18 mouse cellular contexts compared by ENCODE assay signal in the genomic region with DNA sequence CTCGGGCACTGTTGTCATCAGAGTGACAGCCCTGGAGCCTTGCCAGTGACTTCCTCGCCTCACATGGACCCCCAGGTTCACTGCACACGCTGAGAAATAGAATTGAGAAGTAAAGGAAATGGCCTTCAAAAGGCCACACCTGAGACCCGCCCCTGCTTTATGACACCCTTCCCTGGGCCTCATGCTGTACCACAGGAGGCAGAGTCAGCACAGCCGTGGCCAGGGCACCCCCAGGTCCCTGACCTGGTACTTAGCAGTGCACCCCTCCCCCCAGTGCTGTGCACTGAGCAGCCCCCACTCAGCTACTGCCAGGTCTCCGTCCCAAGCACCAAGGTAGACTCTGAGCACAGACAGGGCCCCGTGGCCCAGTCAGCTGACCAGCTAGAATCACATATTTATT. TPM values are rescaled to one million over a fixed set of nuclear protein-coding genes. Genes with fewer than 3 reads are reported as not detected.
A peak's percentile ranks its signal among the peaks of the same experiment; 100 is the strongest.
DNase-seq lines count a peak whose midpoint lies in the region; ATAC-seq and TF ChIP-seq lines count a peak whose summit lies in the region.
"Had no signal": no experiment of that assay in that cellular context is flagged by ENCODE, and none has a peak within 500 bp of the region (broad histone marks: within the 10 kb centered on the region; RNA-seq: fewer than 3 reads in every experiment).

No protein-coding gene starts in this region.

- H3K9me3 ChIP-seq in intestine, embryonic 14.5 days (ENCODE audit: control insufficient read depth, low read length): no peaks in the 10 kb centered on the region
- H3K9me3 ChIP-seq in intestine, embryonic 15.5 days: no peaks in the 10 kb centered on the region
- H3K9me3 ChIP-seq in intestine, postnatal 0 days (ENCODE audit: control insufficient read depth): no peaks in the 10 kb centered on the region
- no peaks in the 10 kb centered on the region for H3K9me3 ChIP-seq in midbrain, embryonic 10.5 days (replicated peaks)
- H3K9me3 ChIP-seq: embryonic facial prominence, embryonic 10.5 days; embryonic facial prominence, embryonic 12.5 days; forebrain, embryonic 13.5 days; forebrain, embryonic 15.5 days had no signal

- H3K4me3 ChIP-seq in intestine, embryonic 14.5 days (ENCODE audit: low read depth, low read length): no peak overlapping the region
- H3K4me3 ChIP-seq in intestine, embryonic 15.5 days (replicated peaks): no peak overlapping the region
- H3K4me3 ChIP-seq in intestine, postnatal 0 days (ENCODE audit: low read depth, low read length): no peak overlapping the region
- H3K4me3 ChIP-seq in midbrain, embryonic 10.5 days: no peak overlapping the region
- H3K4me3 ChIP-seq: embryonic facial prominence, embryonic 10.5 days; embryonic facial prominence, embryonic 12.5 days; forebrain, embryonic 13.5 days; forebrain, embryonic 15.5 days had no signal

- DNase-seq in intestine, embryonic 14.5 days (ENCODE audit: low spot score): no peak
- DNase-seq in midbrain, embryonic 10.5 days (ENCODE audit: low spot score): no peak
- no peak for DNase-seq in heart, adult 18-20 months
- DNase-seq: adrenal gland, adult 2 months; adrenal gland, postnatal 10 days; adrenal gland, postnatal 25 days; cerebellum, adult 11 months; cerebellum, adult 18-20 months; cerebellum, adult 8-10 months; cerebellum, postnatal 10 days; cerebellum, postnatal 25 days; forebrain, postnatal 0 days had no signal

- no peak for TF ChIP-seq CTCF in intestine, postnatal 0 days (IDR thresholded peaks at IDR 0.05; ENCODE audit: low read depth)

- H3K9ac ChIP-seq in intestine, embryonic 14.5 days (ENCODE audit: low read length): no peak overlapping the region
- no peak overlapping the region for H3K9ac ChIP-seq in intestine, embryonic 15.5 days
- no peak overlapping the region for H3K9ac ChIP-seq in intestine, postnatal 0 days (ENCODE audit: low read depth, low read length)
- H3K9ac ChIP-seq: embryonic facial prominence, embryonic 12.5 days; forebrain, embryonic 13.5 days; forebrain, embryonic 15.5 days; forebrain, postnatal 0 days had no signal

- H3K27ac ChIP-seq in intestine, embryonic 14.5 days (ENCODE audit: low read depth): no peak overlapping the region
- 0 out of 2 replicates have a peak overlapping the region, but pooled peaks have one; percentile 36 for H3K27ac ChIP-seq in intestine, embryonic 15.5 days
- peak overlapping the region; percentile 54; the same call in 1 of the 2 replicates for H3K27ac ChIP-seq in intestine, postnatal 0 days (ENCODE audit: low read depth, low read length)
- H3K27ac ChIP-seq in midbrain, embryonic 10.5 days (replicated peaks): no peak overlapping the region
- H3K27ac ChIP-seq: embryonic facial prominence, embryonic 10.5 days; embryonic facial prominence, embryonic 12.5 days; forebrain, embryonic 13.5 days; forebrain, embryonic 15.5 days had no signal

- peak; percentile 69; the same call in 1 of the 2 replicates for ATAC-seq in intestine, embryonic 14.5 days (replicated peaks; ENCODE audit: low FRiP score, low TSS enrichment, low read depth)
- peak; percentile 89 for ATAC-seq in intestine, embryonic 15.5 days
- ATAC-seq in intestine, postnatal 0 days: peak; percentile 81
- ATAC-seq: forebrain, embryonic 13.5 days; forebrain, embryonic 15.5 days; forebrain, postnatal 0 days had no signal

- H3K27me3 ChIP-seq in intestine, embryonic 14.5 days (replicated peaks; ENCODE audit: control insufficient read depth, insufficient read depth, low read length): no peaks in the 10 kb centered on the region
- no peaks in the 10 kb centered on the region for H3K27me3 ChIP-seq in intestine, embryonic 15.5 days (replicated peaks)
- H3K27me3 ChIP-seq in intestine, postnatal 0 days (replicated peaks; ENCODE audit: control insufficient read depth, insufficient read depth, low read length): no peaks in the 10 kb centered on the region
- no peaks in the 10 kb centered on the region for H3K27me3 ChIP-seq in midbrain, embryonic 10.5 days (ENCODE audit: low read depth, poor library complexity, severe bottlenecking)
- H3K27me3 ChIP-seq: embryonic facial prominence, embryonic 12.5 days; forebrain, embryonic 13.5 days; forebrain, embryonic 15.5 days had no signal

- peaks cover 65% of the 10 kb centered on the region for H3K36me3 ChIP-seq in intestine, embryonic 14.5 days (ENCODE audit: control insufficient read depth, insufficient read depth, low read length)
- peaks cover 38% of the 10 kb centered on the region for H3K36me3 ChIP-seq in intestine, embryonic 15.5 days
- H3K36me3 ChIP-seq in intestine, postnatal 0 days (ENCODE audit: control insufficient read depth, insufficient read depth): peaks cover 47% of the 10 kb centered on the region
- peaks cover 65% of the 10 kb centered on the region for H3K36me3 ChIP-seq in midbrain, embryonic 10.5 days

- H3K4me1 ChIP-seq in intestine, embryonic 14.5 days (replicated peaks; ENCODE audit: control insufficient read depth, insufficient read depth, low read length): no peaks in the 10 kb centered on the region
- H3K4me1 ChIP-seq in intestine, embryonic 15.5 days (replicated peaks): peaks cover 8% of the 10 kb centered on the region; the same call in 1 of the 2 replicates
- H3K4me1 ChIP-seq in intestine, postnatal 0 days (replicated peaks; ENCODE audit: control insufficient read depth, insufficient read depth, low read length): no peaks in the 10 kb centered on the region
- H3K4me1 ChIP-seq in midbrain, embryonic 10.5 days: 0 out of 2 replicates have a peak, but pooled peaks cover 2% of the 10 kb centered on the region
- H3K4me1 ChIP-seq: embryonic facial prominence, embryonic 12.5 days; forebrain, embryonic 13.5 days had no signal

- no peak overlapping the region for H3K4me2 ChIP-seq in intestine, embryonic 14.5 days (ENCODE audit: low read length)
- no peak overlapping the region for H3K4me2 ChIP-seq in intestine, embryonic 15.5 days (replicated peaks)
- no peak overlapping the region for H3K4me2 ChIP-seq in intestine, postnatal 0 days (replicated peaks; ENCODE audit: low read depth)
- H3K4me2 ChIP-seq: embryonic facial prominence, embryonic 12.5 days; forebrain, embryonic 13.5 days; forebrain, embryonic 15.5 days had no signal

- WGBS in intestine, embryonic 14.5 days: 77% methylated on average over 7 of the region's 7 CpGs
- 60% methylated on average over 7 of the region's 7 CpGs for WGBS in intestine, embryonic 15.5 days
- 41% methylated on average over 7 of the region's 7 CpGs for WGBS in intestine, postnatal 0 days
- 86% methylated on average over 7 of the region's 7 CpGs for WGBS in midbrain, embryonic 10.5 days

RNA-seq across cellular contexts. Expression of a gene that starts 10.1 kb away (rescaled TPM):
- polyA plus RNA-seq in intestine, embryonic 14.5 days (2014; fragmentation: Nextera tagmentation; extraction: Ambion mirVana): 108 and 111 TPM in 2 replicates
- polyA plus RNA-seq in intestine, embryonic 15.5 days (2015; fragmentation: Nextera tagmentation; extraction: Ambion mirVana): 96.7 and 104 TPM in 2 replicates
- polyA plus RNA-seq in intestine, postnatal 0 days (2015; fragmentation: Nextera tagmentation; extraction: Ambion mirVana): 40.4 and 42.2 TPM in 2 replicates
- 80.2 and 82.2 TPM in 2 replicates for polyA plus RNA-seq in midbrain, embryonic 10.5 days (2016; fragmentation: Nextera tagmentation; extraction: Ambion mirVana)
- total RNA-seq in heart, adult 18-20 months (2021): 10 to 100 TPM; 42.2 to 42.9 TPM

Comparison
In these comparisons a context has a peak if more than half of its experiments do, and no peak if none do; other contexts are left out.
1. H3K27ac ChIP-seq: peak in intestine, embryonic 15.5 days (single experiment) and intestine, postnatal 0 days (single experiment); none in intestine, embryonic 14.5 days (single experiment) and midbrain, embryonic 10.5 days (single experiment).
2. Peak in every context shown above with its lines, with median percentiles within 50 percentile points of each other: ATAC-seq.